Mouse (Mus musculus): ENCODE data around the gene Hdhd3. TPM values are rescaled to one million over a fixed set of nuclear protein-coding genes. Genes with fewer than 3 reads are reported as not detected.

The Hdhd3 gene
- polyA plus RNA-seq, 1 experiment: 3.8 TPM

DNA sequence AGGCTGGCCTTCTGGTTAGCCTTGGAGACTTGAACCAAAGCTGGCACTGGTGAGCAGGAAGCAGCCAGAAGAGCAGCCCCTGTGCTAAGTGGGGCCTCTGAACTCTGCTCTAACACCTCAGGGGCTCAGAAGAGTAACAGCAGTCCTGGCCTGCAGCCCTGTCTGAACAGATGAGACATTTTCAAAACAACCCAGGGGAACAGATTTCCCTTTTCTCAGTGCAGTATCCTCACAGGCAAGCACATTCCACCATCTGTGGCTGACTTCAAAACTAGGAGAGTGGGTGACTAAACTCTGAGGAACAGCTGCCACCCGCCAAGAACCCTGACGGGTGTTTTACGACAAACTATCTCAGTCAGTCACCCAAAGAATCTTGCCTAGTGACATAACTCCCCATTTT lies 44.2 kb downstream of the Hdhd3 start:
- Histone ChIP-seq H3K4me1 (ENCODE audit: control insufficient read depth, insufficient read depth, low read length) (no peaks in the 10 kb centered on the region), H3K4me3 (ENCODE audit: insufficient read depth, low read length) (no peak overlapping the region), H3K27ac (ENCODE audit: insufficient read depth, low read length) (no peak overlapping the region)
- no peak for TF ChIP-seq POLR2A (IDR thresholded peaks at IDR 0.05; ENCODE audit: low read depth, low read length)

GRCm38 (mm10) chr4:62454995-62455394 lies 48.3 kb downstream of the Hdhd3 start:
- no peak overlapping the region for H3K4me3 ChIP-seq (ENCODE audit: insufficient read depth, low read length)
- no peak overlapping the region for H3K27ac ChIP-seq (ENCODE audit: insufficient read depth, low read length)
- TF ChIP-seq POLR2A (IDR thresholded peaks at IDR 0.05; ENCODE audit: low read depth, low read length) (no peak), CTCF (IDR thresholded peaks at IDR 0.05; ENCODE audit: borderline replicate concordance, insufficient read depth, low read length) (peak; percentile 4; the same call in 1 of the 2 replicates)
- no peaks in the 10 kb centered on the region for H3K4me1 ChIP-seq (ENCODE audit: control insufficient read depth, insufficient read depth, low read length)

Other genes starting within 250 kb of the Hdhd3 start
- gene Slc31a2, start 240.9 kb downstream of the Hdhd3 start, polyA plus RNA-seq (2011; ENCODE audit: insufficient read length, low read depth, missing spikeins): 10.4 and 13.9 TPM in 2 replicates
- 33.1 and 36.9 TPM in 2 replicates for gene Fkbp15, start 142.9 kb downstream of the Hdhd3 start, polyA plus RNA-seq (2011; ENCODE audit: insufficient read length, low read depth, missing spikeins)
- 40.8 and 46.7 TPM in 2 replicates for gene Slc31a1, start 142.7 kb downstream of the Hdhd3 start, polyA plus RNA-seq (2011; ENCODE audit: insufficient read length, low read depth, missing spikeins)
- gene Cdc26, start 94.8 kb downstream of the Hdhd3 start, polyA plus RNA-seq (2011; ENCODE audit: insufficient read length, low read depth, missing spikeins): 61.3 and 94.3 TPM in 2 replicates
- 12.1 and 14.1 TPM in 2 replicates for gene Prpf4, start 94.7 kb downstream of the Hdhd3 start, polyA plus RNA-seq (2011; ENCODE audit: insufficient read length, low read depth, missing spikeins)
- gene Rnf183, start 68.2 kb downstream of the Hdhd3 start, polyA plus RNA-seq (2011; ENCODE audit: insufficient read length, low read depth, missing spikeins): not detected in 2 replicates
- gene Wdr31, start 32.6 kb downstream of the Hdhd3 start, polyA plus RNA-seq (2011; ENCODE audit: insufficient read length, low read depth, missing spikeins): 1.6 and 2.4 TPM in 2 replicates
- gene Bspry, start 23.4 kb downstream of the Hdhd3 start, polyA plus RNA-seq (2011; ENCODE audit: insufficient read length, low read depth, missing spikeins): not detected in 2 replicates
- 16.5 and 20.6 TPM in 2 replicates for gene Alad, start 16.5 kb upstream of the Hdhd3 start, polyA plus RNA-seq (2011; ENCODE audit: insufficient read length, low read depth, missing spikeins)
- 39.7 and 40.7 TPM in 2 replicates for gene Pole3, start 21.6 kb upstream of the Hdhd3 start, polyA plus RNA-seq (2011; ENCODE audit: insufficient read length, low read depth, missing spikeins)
- gene 4933430I17Rik, start 21.9 kb upstream of the Hdhd3 start, polyA plus RNA-seq (2011; ENCODE audit: insufficient read length, low read depth, missing spikeins): 0.39 TPM in 1 of 2 replicates, not detected in the other
- 38.0 and 44.0 TPM in 2 replicates for gene Rgs3, start 56.4 kb upstream of the Hdhd3 start, polyA plus RNA-seq (2011; ENCODE audit: insufficient read length, low read depth, missing spikeins)